Mouse (Mus musculus): ENCODE measurements around the gene Sidt2. TPM values are rescaled to one million over a fixed set of nuclear protein-coding genes. Genes with fewer than 3 reads are reported as not detected.

Gene Sidt2
- total and polyA plus RNA-seq, 2 experiments from 2014 or later = 31.4 to 78.4 TPM

DNA sequence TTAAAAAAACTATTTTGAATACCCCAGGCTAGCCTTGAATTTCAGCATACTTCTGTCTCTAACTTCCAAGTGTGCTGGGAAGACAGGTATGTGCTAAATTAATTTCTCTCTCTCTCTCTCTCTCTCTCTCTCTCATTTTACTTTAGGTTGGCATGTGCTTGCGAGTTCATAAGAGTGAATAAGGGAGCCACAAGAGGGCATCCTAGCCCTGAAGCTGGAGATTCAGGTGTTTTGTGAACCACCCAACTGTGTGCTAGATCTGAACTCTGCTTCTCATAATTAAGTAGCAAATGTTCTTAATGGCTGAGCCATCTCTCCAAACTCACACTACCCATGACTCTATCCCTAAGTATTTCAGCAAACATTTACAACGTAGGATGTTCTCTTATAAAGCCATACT, 21.8 kb upstream of the Sidt2 start:
- Histone ChIP-seq H3K27me3 (ENCODE audit: control insufficient read depth, insufficient read depth, low read length) (no peaks in the 10 kb centered on the region), H3K4me1 (ENCODE audit: control insufficient read depth, insufficient read depth) (no peaks in the 10 kb centered on the region; the same call in none of the 2 replicates), H3K36me3 (replicated peaks; ENCODE audit: control insufficient read depth, insufficient read depth, low read length) (peaks cover 55% of the 10 kb centered on the region), H3K27ac (ENCODE audit: low read depth) (no peak overlapping the region), H3K9ac (replicated peaks; ENCODE audit: low read depth, low read length) (no peak overlapping the region), H3K4me3 (ENCODE audit: low read depth, low read length) (no peak overlapping the region), H3K4me2 (ENCODE audit: low read depth, low read length) (no peak overlapping the region), H3K9me3 (replicated peaks; ENCODE audit: control insufficient read depth, low read length) (no peaks in the 10 kb centered on the region)
- no peak for DNase-seq (ENCODE audit: low spot score)
- 77% methylated on average over 2 of the region's 2 CpGs for WGBS
- no peak for TF ChIP-seq EP300 (IDR thresholded peaks at IDR 0.05; ENCODE audit: low read depth)
- TF ChIP-seq CTCF (IDR thresholded peaks at IDR 0.05; ENCODE audit: low read depth) = peak; percentile 35; the same call in 1 of the 2 replicates
- ATAC-seq (ENCODE audit: insufficient read depth, low read depth) = no peak

DNA sequence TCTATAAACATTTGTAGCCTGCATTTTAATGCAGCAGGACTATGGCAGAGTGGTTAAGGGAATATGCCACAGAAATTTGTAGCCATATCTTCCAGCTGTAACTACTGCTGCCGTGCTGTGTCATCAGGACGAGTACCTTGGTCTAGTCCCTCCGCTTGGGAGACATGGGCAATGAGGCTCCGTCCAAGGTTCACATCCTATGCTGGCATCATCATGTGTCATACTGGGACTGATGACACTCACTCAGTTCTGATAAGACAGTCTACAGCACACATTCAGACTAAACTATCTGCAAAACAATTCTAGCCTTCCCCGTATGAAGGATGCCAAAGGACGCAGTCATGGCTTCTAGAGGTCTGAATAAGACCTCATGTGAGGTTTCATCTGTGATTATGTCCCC, 8.5 kb upstream of the Sidt2 start:
- 65% methylated on average over 6 of the region's 6 CpGs for WGBS
- H3K4me2 ChIP-seq (ENCODE audit: low read depth, low read length) = no peak overlapping the region
- no peak for ATAC-seq (ENCODE audit: insufficient read depth, low read depth)
- no peak overlapping the region; the same call in 1 of the 2 replicates for H3K27ac ChIP-seq (ENCODE audit: low read depth)
- no peak overlapping the region for H3K4me3 ChIP-seq (ENCODE audit: low read depth, low read length)
- no peaks in the 10 kb centered on the region for H3K27me3 ChIP-seq (ENCODE audit: control insufficient read depth, insufficient read depth, low read length)
- H3K9ac ChIP-seq (replicated peaks; ENCODE audit: low read depth, low read length) = no peak overlapping the region
- DNase-seq (ENCODE audit: low spot score) = no peak
- TF ChIP-seq EP300 (IDR thresholded peaks at IDR 0.05; ENCODE audit: low read depth) = no peak
- no peak for TF ChIP-seq CTCF (IDR thresholded peaks at IDR 0.05; ENCODE audit: low read depth)
- H3K9me3 ChIP-seq (replicated peaks; ENCODE audit: control insufficient read depth, low read length) = no peaks in the 10 kb centered on the region
- H3K36me3 ChIP-seq (replicated peaks; ENCODE audit: control insufficient read depth, insufficient read depth, low read length) = peaks cover 42% of the 10 kb centered on the region
- H3K4me1 ChIP-seq (ENCODE audit: control insufficient read depth, insufficient read depth) = no peaks in the 10 kb centered on the region

GRCm38 (mm10) chr9:45961855-45962254, 6.8 kb upstream of the Sidt2 start:
- no peak overlapping the region for H3K4me3 ChIP-seq (ENCODE audit: low read depth, low read length)
- H3K4me2 ChIP-seq (ENCODE audit: low read depth, low read length) = no peak overlapping the region
- H3K4me1 ChIP-seq (ENCODE audit: control insufficient read depth, insufficient read depth) = no peaks in the 10 kb centered on the region
- ATAC-seq (ENCODE audit: insufficient read depth, low read depth) = no peak
- DNase-seq (ENCODE audit: low spot score) = no peak
- WGBS = 57% methylated on average over 2 of the region's 2 CpGs
- H3K36me3 ChIP-seq (replicated peaks; ENCODE audit: control insufficient read depth, insufficient read depth, low read length) = peaks cover 28% of the 10 kb centered on the region
- no peak overlapping the region for H3K9ac ChIP-seq (replicated peaks; ENCODE audit: low read depth, low read length)
- H3K27ac ChIP-seq (ENCODE audit: low read depth) = no peak overlapping the region
- H3K27me3 ChIP-seq (ENCODE audit: control insufficient read depth, insufficient read depth, low read length) = no peaks in the 10 kb centered on the region
- H3K9me3 ChIP-seq (replicated peaks; ENCODE audit: control insufficient read depth, low read length) = no peaks in the 10 kb centered on the region
- no peak for TF ChIP-seq EP300 (IDR thresholded peaks at IDR 0.05; ENCODE audit: low read depth)
- no peak for TF ChIP-seq CTCF (IDR thresholded peaks at IDR 0.05; ENCODE audit: low read depth)

GRCm38 (mm10) chr9:45959661-45960060, 4.6 kb upstream of the Sidt2 start:
- TF ChIP-seq EP300 (IDR thresholded peaks at IDR 0.05; ENCODE audit: low read depth) (no peak), CTCF (IDR thresholded peaks at IDR 0.05; ENCODE audit: low read depth) (no peak)
- Histone ChIP-seq H3K36me3 (replicated peaks; ENCODE audit: control insufficient read depth, insufficient read depth, low read length) (peaks cover 18% of the 10 kb centered on the region), H3K9ac (replicated peaks; ENCODE audit: low read depth, low read length) (no peak overlapping the region), H3K4me3 (ENCODE audit: low read depth, low read length) (no peak overlapping the region), H3K9me3 (replicated peaks; ENCODE audit: control insufficient read depth, low read length) (no peaks in the 10 kb centered on the region), H3K4me2 (ENCODE audit: low read depth, low read length) (no peak overlapping the region), H3K27me3 (ENCODE audit: control insufficient read depth, insufficient read depth, low read length) (no peaks in the 10 kb centered on the region), H3K4me1 (ENCODE audit: control insufficient read depth, insufficient read depth) (no peaks in the 10 kb centered on the region; the same call in 1 of the 2 replicates), H3K27ac (ENCODE audit: low read depth) (no peak overlapping the region)
- no peak for ATAC-seq (ENCODE audit: insufficient read depth, low read depth)
- 75% methylated on average over 7 of the region's 7 CpGs for WGBS
- no peak for DNase-seq (ENCODE audit: low spot score)

DNA sequence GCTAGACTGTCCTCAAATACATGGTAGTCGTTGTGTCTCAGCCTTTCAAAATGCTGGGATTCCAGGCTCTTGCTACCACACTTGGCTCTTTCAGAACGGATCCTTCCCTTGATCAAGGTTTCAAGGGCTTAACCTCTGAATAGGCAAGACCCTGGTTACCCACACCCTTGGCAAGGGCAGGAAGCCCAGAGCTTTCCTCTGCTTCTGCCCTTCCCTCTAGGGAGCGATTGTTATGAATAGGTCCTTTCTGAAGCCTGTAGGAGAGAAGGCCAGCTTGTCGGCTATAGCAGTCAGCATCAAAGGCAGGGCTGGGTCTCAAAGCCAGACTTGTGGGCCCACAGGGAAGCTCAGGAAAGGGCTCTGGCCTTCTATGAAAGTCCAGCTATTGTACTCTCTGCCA, 3.8 kb upstream of the Sidt2 start:
- no peak overlapping the region for H3K9ac ChIP-seq (replicated peaks; ENCODE audit: low read depth, low read length)
- no peak overlapping the region for H3K4me3 ChIP-seq (ENCODE audit: low read depth, low read length)
- no peak for ATAC-seq (ENCODE audit: insufficient read depth, low read depth)
- H3K27ac ChIP-seq (ENCODE audit: low read depth) = peak overlapping the region; percentile 49
- WGBS = 51% methylated on average over 4 of the region's 4 CpGs
- peaks cover 2% of the 10 kb centered on the region for H3K4me1 ChIP-seq (ENCODE audit: control insufficient read depth, insufficient read depth)
- no peak overlapping the region for H3K4me2 ChIP-seq (ENCODE audit: low read depth, low read length)
- peaks cover 13% of the 10 kb centered on the region for H3K36me3 ChIP-seq (replicated peaks; ENCODE audit: control insufficient read depth, insufficient read depth, low read length)
- H3K9me3 ChIP-seq (replicated peaks; ENCODE audit: control insufficient read depth, low read length) = no peaks in the 10 kb centered on the region
- no peaks in the 10 kb centered on the region for H3K27me3 ChIP-seq (ENCODE audit: control insufficient read depth, insufficient read depth, low read length)
- TF ChIP-seq CTCF (IDR thresholded peaks at IDR 0.05; ENCODE audit: low read depth) (no peak), EP300 (IDR thresholded peaks at IDR 0.05; ENCODE audit: low read depth) (no peak)
- no peak for DNase-seq (ENCODE audit: low spot score)

- Histone ChIP-seq H3K27me3 (ENCODE audit: control insufficient read depth, insufficient read depth, low read length) (no peaks in the 10 kb centered on the region), H3K36me3 (replicated peaks; ENCODE audit: control insufficient read depth, insufficient read depth, low read length) (peaks cover 6% of the 10 kb centered on the region), H3K9ac (replicated peaks; ENCODE audit: low read depth, low read length) (no peak overlapping the region), H3K4me3 (ENCODE audit: low read depth, low read length) (no peak overlapping the region), H3K27ac (ENCODE audit: low read depth) (peak overlapping the region; percentile 49), H3K9me3 (replicated peaks; ENCODE audit: control insufficient read depth, low read length) (no peaks in the 10 kb centered on the region), H3K4me2 (ENCODE audit: low read depth, low read length) (no peak overlapping the region), H3K4me1 (ENCODE audit: control insufficient read depth, insufficient read depth) (peaks cover 9% of the 10 kb centered on the region)
- no peak for ATAC-seq (ENCODE audit: insufficient read depth, low read depth)
- no peak for DNase-seq (ENCODE audit: low spot score)
- 52% methylated on average over 7 of the region's 7 CpGs for WGBS
- TF ChIP-seq EP300 (IDR thresholded peaks at IDR 0.05; ENCODE audit: low read depth) (no peak), CTCF (IDR thresholded peaks at IDR 0.05; ENCODE audit: low read depth) (no peak)
These were observed 3.1 kb upstream of the Sidt2 start for GRCm38 (mm10) chr9:45958023-45958670.

All from heart, postnatal 0 days (tissue).